In the genomic region with DNA sequence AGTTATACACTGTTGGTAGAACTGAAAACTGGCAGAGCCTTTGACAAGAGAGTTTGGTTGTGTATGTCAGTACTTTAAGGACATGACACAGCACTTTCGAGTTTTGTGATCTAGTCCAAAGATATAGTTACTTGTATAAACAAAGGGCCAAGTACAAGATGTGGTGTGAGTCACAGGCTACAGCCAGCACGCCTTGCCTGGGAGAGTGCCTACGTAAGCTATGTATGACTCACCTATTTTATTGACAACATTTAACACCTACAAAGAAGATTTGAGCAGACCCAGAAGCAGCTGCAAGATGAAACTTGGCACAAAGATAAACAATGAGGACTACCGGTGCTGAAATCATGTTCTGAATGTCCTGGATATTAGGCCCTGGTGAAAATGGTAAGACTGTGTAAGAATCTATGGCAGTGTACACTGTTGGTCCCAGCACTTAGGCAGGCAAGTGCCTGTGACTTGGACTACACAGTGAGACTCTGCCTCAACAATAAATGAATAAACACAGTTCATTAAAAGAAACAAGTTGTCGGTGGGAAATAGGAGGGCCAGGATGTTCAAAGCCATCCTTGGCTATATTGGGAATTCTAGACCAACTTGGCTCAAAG, we compare ENCODE assay signal across 11 mouse cellular contexts. TPM values are rescaled to one million over a fixed set of nuclear protein-coding genes. Genes with fewer than 3 reads are reported as not detected.
A peak's percentile ranks its signal among the peaks of the same experiment; 100 is the strongest.
DNase-seq lines count a peak whose midpoint lies in the region; ATAC-seq and TF ChIP-seq lines count a peak whose summit lies in the region.
"Had no signal": no experiment of that assay in that cellular context is flagged by ENCODE, and none has a peak within 500 bp of the region (broad histone marks: within the 10 kb centered on the region; RNA-seq: fewer than 3 reads in every experiment).

No protein-coding gene starts in this region.

- H3K9ac ChIP-seq in heart, embryonic 13.5 days = no peak overlapping the region
- H3K9ac ChIP-seq in liver, postnatal 0 days (replicated peaks) = no peak overlapping the region
- H3K9ac ChIP-seq in forebrain, embryonic 13.5 days = no peak overlapping the region
- no peak overlapping the region for H3K9ac ChIP-seq in heart, embryonic 11.5 days (ENCODE audit: low read depth, low read length)
- H3K9ac ChIP-seq: forebrain, postnatal 0 days had no signal

- TF ChIP-seq CTCF in liver, postnatal 0 days (IDR thresholded peaks at IDR 0.05; ENCODE audit: low read depth) = no peak

- no peak for TF ChIP-seq EP300 in liver, postnatal 0 days (IDR thresholded peaks at IDR 0.05; ENCODE audit: low read depth)

- no peak overlapping the region for H3K27ac ChIP-seq in heart, embryonic 13.5 days (replicated peaks)
- H3K27ac ChIP-seq in heart, embryonic 10.5 days = no peak overlapping the region
- H3K27ac ChIP-seq in liver, postnatal 0 days (ENCODE audit: low read depth) = no peak overlapping the region
- no peak overlapping the region for H3K27ac ChIP-seq in forebrain, embryonic 13.5 days
- no peak overlapping the region for H3K27ac ChIP-seq in heart, embryonic 11.5 days (ENCODE audit: low read depth, low read length)
- H3K27ac ChIP-seq: midbrain, embryonic 10.5 days had no signal

- WGBS in heart, embryonic 13.5 days = 52% methylated on average over 5 of the region's 5 CpGs
- 52% methylated on average over 5 of the region's 5 CpGs for WGBS in heart, embryonic 10.5 days
- 52% methylated on average over 5 of the region's 5 CpGs for WGBS in liver, postnatal 0 days (ENCODE audit: insufficient replicate concordance)
- 84% methylated on average over 5 of the region's 5 CpGs for WGBS in forebrain, embryonic 13.5 days
- 51% methylated on average over 5 of the region's 5 CpGs for WGBS in heart, embryonic 11.5 days (ENCODE audit: insufficient replicate concordance)

- no peak for DNase-seq in heart, embryonic 10.5 days (ENCODE audit: low spot score)
- DNase-seq in 416B (ENCODE audit: low read depth) = peak; percentile 97
- peak; percentile 77 for DNase-seq in brain, adult 2 months (ENCODE audit: low read depth, low spot score)
- no peak for DNase-seq in liver, postnatal 0 days
- no peak for DNase-seq in layer of hippocampus, adult 11-12 months (ENCODE audit: low spot score)
- DNase-seq: forebrain, postnatal 0 days; heart, postnatal 4 days had no signal

- H3K9me3 ChIP-seq in heart, embryonic 13.5 days = peaks cover 5% of the 10 kb centered on the region; the same call in 1 of the 2 replicates
- no peaks in the 10 kb centered on the region for H3K9me3 ChIP-seq in heart, embryonic 10.5 days
- no peaks in the 10 kb centered on the region; the same call in 1 of the 2 replicates for H3K9me3 ChIP-seq in liver, postnatal 0 days (ENCODE audit: low read length)
- H3K9me3 ChIP-seq in forebrain, embryonic 13.5 days (replicated peaks) = peaks cover 10% of the 10 kb centered on the region; the same call in 1 of the 2 replicates
- no peaks in the 10 kb centered on the region for H3K9me3 ChIP-seq in heart, embryonic 11.5 days (replicated peaks; ENCODE audit: control insufficient read depth, low read length)
- H3K9me3 ChIP-seq: midbrain, embryonic 10.5 days had no signal

- no peaks in the 10 kb centered on the region for H3K4me1 ChIP-seq in heart, embryonic 13.5 days
- H3K4me1 ChIP-seq in heart, embryonic 10.5 days = no peaks in the 10 kb centered on the region
- no peaks in the 10 kb centered on the region for H3K4me1 ChIP-seq in liver, postnatal 0 days (ENCODE audit: insufficient read depth)
- H3K4me1 ChIP-seq in forebrain, embryonic 13.5 days = no peaks in the 10 kb centered on the region
- H3K4me1 ChIP-seq in heart, embryonic 11.5 days (ENCODE audit: control insufficient read depth, insufficient read depth, low read length) = no peaks in the 10 kb centered on the region
- H3K4me1 ChIP-seq: midbrain, embryonic 10.5 days had no signal

- H3K4me3 ChIP-seq in heart, embryonic 13.5 days = no peak overlapping the region
- no peak overlapping the region for H3K4me3 ChIP-seq in heart, embryonic 10.5 days
- H3K4me3 ChIP-seq in liver, postnatal 0 days (ENCODE audit: low read depth, low read length) = no peak overlapping the region
- H3K4me3 ChIP-seq in forebrain, embryonic 13.5 days = no peak overlapping the region
- no peak overlapping the region for H3K4me3 ChIP-seq in heart, embryonic 11.5 days (ENCODE audit: low read depth, low read length)
- H3K4me3 ChIP-seq: midbrain, embryonic 10.5 days had no signal

- no peaks in the 10 kb centered on the region for H3K36me3 ChIP-seq in heart, embryonic 13.5 days
- no peaks in the 10 kb centered on the region for H3K36me3 ChIP-seq in heart, embryonic 10.5 days
- H3K36me3 ChIP-seq in liver, postnatal 0 days (replicated peaks; ENCODE audit: insufficient read depth, low read length) = no peaks in the 10 kb centered on the region
- H3K36me3 ChIP-seq in forebrain, embryonic 13.5 days (ENCODE audit: poor library complexity, severe bottlenecking) = no peaks in the 10 kb centered on the region
- H3K36me3 ChIP-seq in heart, embryonic 11.5 days (ENCODE audit: control insufficient read depth, insufficient read depth, low read length) = no peaks in the 10 kb centered on the region
- H3K36me3 ChIP-seq: midbrain, embryonic 10.5 days had no signal

- H3K27me3 ChIP-seq in heart, embryonic 13.5 days (replicated peaks) = no peaks in the 10 kb centered on the region
- no peaks in the 10 kb centered on the region for H3K27me3 ChIP-seq in heart, embryonic 10.5 days (ENCODE audit: insufficient read depth, poor library complexity, severe bottlenecking)
- H3K27me3 ChIP-seq in liver, postnatal 0 days (ENCODE audit: insufficient read depth, low read length) = no peaks in the 10 kb centered on the region
- H3K27me3 ChIP-seq in forebrain, embryonic 13.5 days = no peaks in the 10 kb centered on the region
- no peaks in the 10 kb centered on the region for H3K27me3 ChIP-seq in heart, embryonic 11.5 days (ENCODE audit: control insufficient read depth, insufficient read depth, low read length)

- H3K4me2 ChIP-seq in heart, embryonic 13.5 days = no peak overlapping the region
- H3K4me2 ChIP-seq in liver, postnatal 0 days (ENCODE audit: low read depth, low read length) = no peak overlapping the region
- no peak overlapping the region for H3K4me2 ChIP-seq in forebrain, embryonic 13.5 days
- no peak overlapping the region for H3K4me2 ChIP-seq in heart, embryonic 11.5 days

- ATAC-seq in heart, embryonic 13.5 days (ENCODE audit: extremely low read depth, insufficient number of reproducible peaks, low FRiP score, low TSS enrichment) = peak; percentile 72; the same call in 1 of the 2 replicates
- peak; percentile 72 for ATAC-seq in liver, postnatal 0 days
- ATAC-seq in forebrain, embryonic 13.5 days = no peak
- ATAC-seq in heart, embryonic 11.5 days (replicated peaks; ENCODE audit: insufficient number of reproducible peaks, low FRiP score, low TSS enrichment) = no peak
- ATAC-seq: forebrain, postnatal 0 days had no signal

RNA-seq across cellular contexts. Expression of a gene that starts 26.2 kb away (rescaled TPM):
- polyA plus RNA-seq in heart, embryonic 13.5 days (2015; fragmentation: Nextera tagmentation; extraction: Ambion mirVana) = 31.6 and 31.7 TPM in 2 replicates
- polyA plus RNA-seq in heart, embryonic 10.5 days (2016; fragmentation: Nextera tagmentation; extraction: Ambion mirVana) = 28.0 and 32.6 TPM in 2 replicates
- 65.0 and 65.8 TPM in 2 replicates for polyA plus RNA-seq in liver, postnatal 0 days (2015; fragmentation: Nextera tagmentation; extraction: Ambion mirVana)
- polyA plus RNA-seq in forebrain, embryonic 13.5 days (2015; fragmentation: Nextera tagmentation; extraction: Ambion mirVana) = 74.3 and 75.2 TPM in 2 replicates
- 31.6 and 36.5 TPM in 2 replicates for polyA plus RNA-seq in heart, embryonic 11.5 days (2014; fragmentation: Nextera tagmentation; extraction: Ambion mirVana)

Comparison
In these comparisons a context has a peak if more than half of its experiments do, and no peak if none do; other contexts are left out.
1. ATAC-seq: peak in heart, embryonic 13.5 days (single experiment) and liver, postnatal 0 days (single experiment); none in forebrain, embryonic 13.5 days (single experiment) and heart, embryonic 11.5 days (single experiment).
2. DNase-seq: peak in 416B (single experiment) and brain, adult 2 months (single experiment); none in heart, embryonic 10.5 days (single experiment), liver, postnatal 0 days (single experiment) and layer of hippocampus, adult 11-12 months (single experiment).